Mouse (Mus musculus) gastrocnemius, postnatal 14 days (tissue): ENCODE data around the gene Sf3a3. TPM values are rescaled to one million over a fixed set of nuclear protein-coding genes. Genes with fewer than 3 reads are reported as not detected.

Experiments used
- DNase-seq: peaks from one replicate; pipeline ENCODE4 v3.0.0; 2021; ENCODE audit warnings: mixed read lengths
- intact Hi-C: fragments of 180-260 bp; cut with DNase I; formaldehyde crosslinking; loops from one replicate; pipeline ENCODE4 v1.15.1; 2025; ENCODE audit warnings: low total_unique reads
- microRNA-seq, 2 experiments: library from miRNA; unstranded; fragments of <30 nt; microRNA quantifications; one replicate each; pipeline ENCODE4 v1.2.0; 2021
- total RNA-seq, 2 experiments: library from RNA; stranded (reverse); gene quantifications; 2 replicates each; pipeline ENCODE4 v1.2.3; 2021

Gene Sf3a3
- total RNA-seq, 2 experiments from 2014 or later, result 14.7 to 17.4 TPM

- no peak for DNase-seq
- intact Hi-C loops, result no loop called here
These were observed 51.4 kb downstream of the Sf3a3 start for GRCm38 (mm10) chr4:124765802-124766565.

GRCm38 (mm10) chr4:124766566-124766940, 52.0 kb downstream of the Sf3a3 start:
- DNase-seq, result no peak
- intact Hi-C loops, result no loop called here

GRCm38 (mm10) chr4:124768963-124769591, 54.5 kb downstream of the Sf3a3 start:
- DNase-seq, result no peak
- intact Hi-C loops, result no loop called here

GRCm38 (mm10) chr4:124770624-124771023, 56.0 kb downstream of the Sf3a3 start:
- intact Hi-C loops, result no loop called here

GRCm38 (mm10) chr4:124772125-124772524, 57.5 kb downstream of the Sf3a3 start:
- no peak for DNase-seq
- intact Hi-C loops, result no loop called here

More at GRCm38 (mm10) chr4:124770624-124771023, 56.0 kb downstream of the Sf3a3 start:
- DNase-seq, result no peak

- DNase-seq, result no peak
- intact Hi-C loops, result no loop called here
These were observed 58.9 kb downstream of the Sf3a3 start for GRCm38 (mm10) chr4:124773449-124773848.

GRCm38 (mm10) chr4:124773995-124774394, 59.4 kb downstream of the Sf3a3 start:
- DNase-seq, result no peak
- intact Hi-C loops, result no loop called here

- intact Hi-C loops, result no loop called here
- no peak for DNase-seq
These were observed 59.9 kb downstream of the Sf3a3 start for GRCm38 (mm10) chr4:124774429-124774828.

- intact Hi-C loops, result no loop called here
- DNase-seq, result no peak
These were observed 66.8 kb downstream of the Sf3a3 start for GRCm38 (mm10) chr4:124781361-124781760.

Small RNA genes within 50 kb of the gene (microRNA-seq; reads per million reads assigned to microRNA genes)
- gene Gm24721 (0 reads per million in 2 experiments), gene Mir697 (0 reads per million in 2 experiments), gene Mir698 (0 reads per million in 2 experiments)

Other genes starting within 250 kb of the Sf3a3 start
- gene 3100002H09Rik, start 104.0 kb upstream of the Sf3a3 start, total RNA-seq, result not detected
- gene Pou3f1, start 58.0 kb upstream of the Sf3a3 start, total RNA-seq, result 1 to 10 TPM; 1.3 to 2.2 TPM
- 10 to 100 TPM; 16.5 to 20.4 TPM for gene Utp11, start 21.2 kb upstream of the Sf3a3 start, total RNA-seq
- gene Fhl3, start 14.1 kb upstream of the Sf3a3 start, total RNA-seq, result 100 to 1,000 TPM in 1 of 2 experiments, 10 to 100 TPM in 1; 77.5 to 112 TPM
- gene Inpp5b, start 27.1 kb downstream of the Sf3a3 start, total RNA-seq, result 1 to 10 TPM; 8.7 to 9.4 TPM
- gene Mtf1, start 87.3 kb downstream of the Sf3a3 start, total RNA-seq, result 10 to 100 TPM in 1 of 2 experiments, 1 to 10 TPM in 1; 8.0 to 10.7 TPM
- 1 to 10 TPM; 7.9 to 8.4 TPM for gene Yrdc, start 135.9 kb downstream of the Sf3a3 start, total RNA-seq
- 10 to 100 TPM; 20.2 to 21.4 TPM for gene 1110065P20Rik, start 136.4 kb downstream of the Sf3a3 start, total RNA-seq
- gene Maneal, start 147.4 kb downstream of the Sf3a3 start, total RNA-seq, result under 1 TPM; 0.16 TPM
- not detected for gene Epha10, start 166.1 kb downstream of the Sf3a3 start, total RNA-seq
- gene 9930104L06Rik, start 222.3 kb downstream of the Sf3a3 start, total RNA-seq, result 1 to 10 TPM; 5.9 to 7.3 TPM
- 1 to 10 TPM; 3.8 to 4.0 TPM for gene Cdca8, start 224.5 kb downstream of the Sf3a3 start, total RNA-seq